8 mouse cellular contexts compared by ENCODE assay signal in the genomic region with DNA sequence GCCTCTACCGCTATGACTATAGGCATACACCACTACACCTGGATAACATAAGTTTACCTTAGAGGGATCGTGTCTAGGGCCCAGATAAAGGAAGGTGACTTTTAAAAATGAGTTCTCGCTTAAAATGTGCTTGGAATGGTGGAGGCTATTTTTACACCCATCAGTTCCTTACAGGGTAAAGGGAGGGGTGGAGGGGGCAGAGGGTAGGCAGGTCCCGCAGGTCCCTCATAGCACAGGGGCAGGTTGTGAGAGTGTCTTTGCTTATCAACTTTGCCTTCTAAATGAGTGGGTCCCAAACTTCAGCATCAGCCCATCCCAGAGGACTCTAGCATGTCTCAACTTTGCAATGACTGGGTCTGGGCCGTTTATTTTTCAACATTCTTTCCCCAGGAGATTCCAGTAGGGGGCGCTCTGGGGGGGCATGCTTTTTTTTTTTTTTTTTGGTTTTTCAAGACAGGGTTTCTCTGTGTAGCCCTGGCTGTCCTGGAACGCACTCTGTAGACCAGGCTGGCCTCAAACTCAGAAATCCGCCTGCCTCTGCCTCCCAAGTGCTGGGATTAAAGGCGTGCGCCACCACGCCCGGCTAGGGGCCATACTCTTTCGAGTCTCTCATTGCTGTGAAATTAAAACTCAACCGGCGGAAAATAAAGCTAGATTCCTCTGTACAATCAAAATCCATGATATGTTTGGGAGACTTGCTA. TPM values are rescaled to one million over a fixed set of nuclear protein-coding genes. Genes with fewer than 3 reads are reported as not detected.
DNase-seq lines count a peak whose midpoint lies in the region; ATAC-seq and TF ChIP-seq lines count a peak whose summit lies in the region.

No protein-coding gene starts in this region.

- peak; percentile 93 for DNase-seq in heart, adult 11 months
- no peak for DNase-seq in heart, postnatal 14 days
- DNase-seq in liver, result peak; percentile 23
- DNase-seq in urinary bladder, adult 18-20 months (ENCODE audit: low spot score in 2 of 2), result no peak
- no peak for DNase-seq in right cerebral cortex, adult 2 months (ENCODE audit: low spot score in 2 of 2)

- peak; percentile 5; the same call in 1 of the 2 replicates for ATAC-seq in forebrain, embryonic 13.5 days
- ATAC-seq in neural tube, embryonic 14.5 days (ENCODE audit: low read depth), result no peak

- H3K4me3 ChIP-seq in E14TG2a.4 (replicated peaks; ENCODE audit: low read length), result peak overlapping the region; percentile 99
- H3K4me3 ChIP-seq in forebrain, embryonic 13.5 days, result peak overlapping the region; percentile 88
- peak overlapping the region; percentile 92 for H3K4me3 ChIP-seq in neural tube, embryonic 14.5 days (ENCODE audit: low read depth, low read length)

- H3K27me3 ChIP-seq in E14TG2a.4 (ENCODE audit: insufficient read depth, low read length), result peaks cover 18% of the 10 kb centered on the region
- H3K27me3 ChIP-seq in forebrain, embryonic 13.5 days, result 0 out of 2 replicates have a peak, but pooled peaks cover 8% of the 10 kb centered on the region
- H3K27me3 ChIP-seq in neural tube, embryonic 14.5 days (ENCODE audit: control insufficient read depth, insufficient read depth, low read length), result no peaks in the 10 kb centered on the region

- H3K4me1 ChIP-seq in E14TG2a.4 (replicated peaks; ENCODE audit: low read depth, low read length), result peaks cover 45% of the 10 kb centered on the region
- H3K4me1 ChIP-seq in forebrain, embryonic 13.5 days, result peaks cover 12% of the 10 kb centered on the region
- H3K4me1 ChIP-seq in neural tube, embryonic 14.5 days (ENCODE audit: control insufficient read depth, insufficient read depth, low read length), result peaks cover 11% of the 10 kb centered on the region

- H3K4me2 ChIP-seq in forebrain, embryonic 13.5 days, result peak overlapping the region; percentile 84
- peak overlapping the region; percentile 84 for H3K4me2 ChIP-seq in neural tube, embryonic 14.5 days (ENCODE audit: low read depth, low read length)

- WGBS in forebrain, embryonic 13.5 days, result 57% methylated on average over 15 of the region's 15 CpGs
- WGBS in neural tube, embryonic 14.5 days, result 54% methylated on average over 14 of the region's 15 CpGs

- H3K36me3 ChIP-seq in E14TG2a.4 (ENCODE audit: insufficient read depth, low read length), result no peaks in the 10 kb centered on the region
- H3K36me3 ChIP-seq in forebrain, embryonic 13.5 days (ENCODE audit: poor library complexity, severe bottlenecking), result no peaks in the 10 kb centered on the region
- H3K36me3 ChIP-seq in neural tube, embryonic 14.5 days (ENCODE audit: control insufficient read depth, insufficient read depth, low read length), result no peaks in the 10 kb centered on the region

- H3K27ac ChIP-seq in forebrain, embryonic 13.5 days, result no peak overlapping the region
- peak overlapping the region; percentile 84 for H3K27ac ChIP-seq in neural tube, embryonic 14.5 days (ENCODE audit: low read depth, low read length)

- intact Hi-C loops in heart, postnatal 14 days (cut with DNase I), result loop anchor here (5.0 kb wide), 1 partner anchor 41 kb away; no protein-coding TSS in a partner anchor

- H3K9me3 ChIP-seq in E14TG2a.4 (ENCODE audit: low read length), result no peaks in the 10 kb centered on the region
- H3K9me3 ChIP-seq in forebrain, embryonic 13.5 days (replicated peaks), result no peaks in the 10 kb centered on the region
- H3K9me3 ChIP-seq in neural tube, embryonic 14.5 days (ENCODE audit: control insufficient read depth, low read length), result no peaks in the 10 kb centered on the region

- peak; percentile 59 for TF ChIP-seq CTCF in E14TG2a.4 (conservative IDR thresholded peaks at IDR 0.05; ENCODE audit: low read length)

- H3K9ac ChIP-seq in forebrain, embryonic 13.5 days, result 0 out of 2 replicates have a peak overlapping the region, but pooled peaks have one; percentile 87
- peak overlapping the region; percentile 78; the same call in 1 of the 2 replicates for H3K9ac ChIP-seq in neural tube, embryonic 14.5 days (replicated peaks; ENCODE audit: low read depth, low read length)

RNA-seq across cellular contexts. Expression of a gene that starts 0.6 kb away (rescaled TPM):
- 10 to 100 TPM; 38.2 to 39.2 TPM for total RNA-seq in heart, postnatal 14 days (2021)
- polyA plus RNA-seq in forebrain, embryonic 13.5 days (2015; fragmentation: Nextera tagmentation; extraction: Ambion mirVana), result 9.6 and 10.7 TPM in 2 replicates
- polyA plus RNA-seq in neural tube, embryonic 14.5 days (2014; fragmentation: Nextera tagmentation; extraction: Ambion mirVana), result 37.7 and 39.5 TPM in 2 replicates

Comparison
In these comparisons a context has a peak if more than half of its experiments do, and no peak if none do; other contexts are left out.
1. DNase-seq: peak in heart, adult 11 months (single experiment) and liver (single experiment); none in heart, postnatal 14 days (0 of 2), urinary bladder, adult 18-20 months (0 of 2) and right cerebral cortex, adult 2 months (0 of 2).
2. Peak in every context shown above with its lines, with median percentiles within 50 percentile points of each other: H3K4me3 ChIP-seq.